Mouse (Mus musculus) embryonic facial prominence, embryonic 11.5 days (tissue): ENCODE measurements around the gene Ctrl. TPM values are rescaled to one million over a fixed set of nuclear protein-coding genes. Genes with fewer than 3 reads are reported as not detected.
"Not testable (repeated sequence)": the region's sequence is repeated elsewhere in the genome, so short reads cannot be mapped to it uniquely, and the experiment has no call there.

ENCODE experiments used
- ATAC-seq: fragments of 200-750 bp; cut with Nextera tagmentation; replicated peaks from 2 replicates; pipeline ENCODE4 v1.8.0; 2017; ENCODE audit warnings: low read depth; ENCODE audit not compliant: insufficient number of reproducible peaks, low FRiP score, low TSS enrichment
- DNase-seq: peaks from one replicate; pipeline ENCODE4 v3.0.0-alpha.2; 2015; ENCODE audit warnings: low spot score
- H3K27ac ChIP-seq: fragments of 300-500 bp; sonication (generic); replicated peaks from 2 replicates; pipeline ENCODE4 v1.5.1; 2014; ENCODE audit warnings: mild to moderate bottlenecking, low read depth, low read length, control low read depth
- H3K27me3 ChIP-seq: fragments of 300-500 bp; sonication (generic); 2 replicates; pipeline ENCODE4 v1.6.1; 2014; ENCODE audit warnings: mild to moderate bottlenecking, low read length, moderate library complexity, mixed read lengths; ENCODE audit not compliant: control insufficient read depth, insufficient read depth
- H3K36me3 ChIP-seq: fragments of 300-500 bp; sonication (generic); replicated peaks from 2 replicates; pipeline ENCODE4 v1.6.1; 2014; ENCODE audit warnings: low read depth, mild to moderate bottlenecking, low read length, moderate library complexity, mixed read lengths; ENCODE audit not compliant: control insufficient read depth, insufficient read depth
- H3K4me1 ChIP-seq: fragments of 300-500 bp; sonication (generic); 2 replicates; pipeline ENCODE4 v1.6.1; 2014; ENCODE audit warnings: low read length, mixed read lengths; ENCODE audit not compliant: control insufficient read depth, insufficient read depth
- H3K4me2 ChIP-seq: fragments of 300-500 bp; sonication (generic); 2 replicates; pipeline ENCODE4 v1.6.1; 2014; ENCODE audit warnings: low read depth, mild to moderate bottlenecking, control low read depth, low read length, moderate library complexity
- H3K4me3 ChIP-seq: fragments of 300-500 bp; sonication (generic); 2 replicates; pipeline ENCODE4 v1.5.1; 2014; ENCODE audit warnings: low read depth, low read length, control low read depth
- H3K9ac ChIP-seq: fragments of 300-500 bp; sonication (generic); replicated peaks from 2 replicates; pipeline ENCODE4 v1.6.1; 2014; ENCODE audit warnings: mild to moderate bottlenecking, control low read depth, low read length
- H3K9me3 ChIP-seq: fragments of 300-500 bp; sonication (generic); replicated peaks from 2 replicates; pipeline ENCODE4 v1.6.1; 2016; ENCODE audit warnings: mild to moderate bottlenecking, low read length, inconsistent platforms, mixed read lengths; ENCODE audit not compliant: control insufficient read depth
- whole genome bisulfite sequencing: fragments of 180-500 bp; shearing (Covaris S2); extraction: QIAGEN DNeasy Blood & Tissue Kit; methylation state at CpG from one replicate; pipeline ENCODE4 v1.1.7; 2014; 5-methylcytosine and 5-hydroxymethylcytosine counted together
- polyA plus RNA-seq: library from polyadenylated mRNA; unstranded; fragments of >200 nt; fragmentation: Nextera tagmentation; extraction: Ambion mirVana; gene quantifications from 2 replicates; pipeline ENCODE4 v1.2.1, GENCODE M21; 2014

Gene Ctrl
- polyA plus RNA-seq = 0.58 and 0.59 TPM in 2 replicates

GRCm38 (mm10) chr8:105933762-105934161, at the start of gene Ctrl:
Ctrl (minus strand) TSS chr8:105933862.
- no peak for DNase-seq
- Histone ChIP-seq H3K4me3 (no peak within 1 kb of the TSS), H3K4me1 (no peaks in the 10 kb centered on the region; the same call in 1 of the 2 replicates), H3K36me3 (no peaks in the 10 kb centered on the region), H3K9me3 (no peaks in the 10 kb centered on the region), H3K27me3 (no peaks in the 10 kb centered on the region), H3K9ac (no peak within 1 kb of the TSS), H3K4me2 (no peak within 1 kb of the TSS), H3K27ac (no peak within 1 kb of the TSS)
- ATAC-seq = no peak
- 91% methylated on average over 2 of the region's 2 CpGs for WGBS

- WGBS = 87% methylated on average over 11 of the region's 11 CpGs
- H3K36me3 ChIP-seq, DNase-seq, H3K27me3 ChIP-seq, H3K4me3 ChIP-seq, ATAC-seq, H3K4me1 ChIP-seq, H3K9ac ChIP-seq, H3K9me3 ChIP-seq, H3K4me2 ChIP-seq, H3K27ac ChIP-seq: not testable (repeated sequence)
Observed at GRCm38 (mm10) chr8:105983406-105983805, 49.7 kb upstream of the Ctrl start.

GRCm38 (mm10) chr8:105981146-105981545, 47.5 kb upstream of the Ctrl start:
- Histone ChIP-seq H3K4me2 (no peak overlapping the region), H3K4me1 (no peaks in the 10 kb centered on the region), H3K36me3 (no peaks in the 10 kb centered on the region), H3K9me3 (no peaks in the 10 kb centered on the region), H3K4me3 (no peak overlapping the region), H3K9ac (no peak overlapping the region), H3K27me3 (no peaks in the 10 kb centered on the region), H3K27ac (no peak overlapping the region)
- DNase-seq (no peak), ATAC-seq (no peak)
- WGBS = 89% methylated on average over 1 of the region's 1 CpGs

- Histone ChIP-seq H3K9ac (no peak within 1 kb of the TSS), H3K4me2 (no peak within 1 kb of the TSS), H3K27ac (no peak within 1 kb of the TSS), H3K9me3 (no peaks in the 10 kb centered on the region), H3K4me3 (no peak within 1 kb of the TSS), H3K36me3 (no peaks in the 10 kb centered on the region), H3K27me3 (no peaks in the 10 kb centered on the region), H3K4me1 (no peaks in the 10 kb centered on the region)
- DNase-seq = no peak
- ATAC-seq = no peak
- WGBS = 89% methylated on average over 15 of the region's 15 CpGs
Observed at GRCm38 (mm10) chr8:105979325-105979724, 45.7 kb upstream of the Ctrl start, which contains the start of gene Dpep3. Dpep3 (minus strand) TSS chr8:105979429.

- ATAC-seq = no peak
- 61% methylated on average over 7 of the region's 7 CpGs for WGBS
Observed at GRCm38 (mm10) chr8:105975363-105975762, 41.7 kb upstream of the Ctrl start.

GRCm38 (mm10) chr8:105971019-105971720, 37.5 kb upstream of the Ctrl start:
- Histone ChIP-seq H3K27me3 (no peaks in the 10 kb centered on the region), H3K9me3 (no peaks in the 10 kb centered on the region), H3K27ac (no peak overlapping the region), H3K4me1 (no peaks in the 10 kb centered on the region), H3K4me2 (no peak overlapping the region), H3K4me3 (no peak overlapping the region), H3K36me3 (no peaks in the 10 kb centered on the region), H3K9ac (no peak overlapping the region)
- ATAC-seq = no peak
- no peak for DNase-seq
- 75% methylated on average over 8 of the region's 8 CpGs for WGBS

More at GRCm38 (mm10) chr8:105975363-105975762, 41.7 kb upstream of the Ctrl start:
- Histone ChIP-seq H3K9me3 (no peaks in the 10 kb centered on the region), H3K4me2 (no peak overlapping the region), H3K9ac (no peak overlapping the region), H3K27me3 (no peaks in the 10 kb centered on the region), H3K27ac (no peak overlapping the region), H3K36me3 (no peaks in the 10 kb centered on the region), H3K4me3 (no peak overlapping the region), H3K4me1 (no peaks in the 10 kb centered on the region)
- no peak for DNase-seq

- Histone ChIP-seq H3K36me3 (no peaks in the 10 kb centered on the region), H3K4me2 (no peak overlapping the region), H3K4me1 (peaks cover 8% of the 10 kb centered on the region; the same call in 1 of the 2 replicates), H3K4me3 (no peak overlapping the region), H3K9ac (no peak overlapping the region), H3K9me3 (no peaks in the 10 kb centered on the region), H3K27me3 (no peaks in the 10 kb centered on the region), H3K27ac (no peak overlapping the region)
- no peak for DNase-seq
- WGBS = 58% methylated on average over 1 of the region's 1 CpGs
- ATAC-seq = no peak
Observed at GRCm38 (mm10) chr8:105969367-105969766, 35.7 kb upstream of the Ctrl start.

GRCm38 (mm10) chr8:105966692-105967311, 33.1 kb upstream of the Ctrl start:
- Histone ChIP-seq H3K27ac (no peak overlapping the region), H3K4me1 (peaks cover 8% of the 10 kb centered on the region; the same call in 1 of the 2 replicates), H3K9ac (peak overlapping the region; percentile 30), H3K4me2 (peak overlapping the region; percentile 76), H3K36me3 (no peaks in the 10 kb centered on the region), H3K9me3 (no peaks in the 10 kb centered on the region), H3K4me3 (peak overlapping the region; percentile 2; the same call in 1 of the 2 replicates), H3K27me3 (no peaks in the 10 kb centered on the region)
- DNase-seq (peak; percentile 69), ATAC-seq (peak; percentile 11; the same call in 1 of the 2 replicates)
- 7% methylated on average over 19 of the region's 19 CpGs for WGBS
